Mouse (Mus musculus): ENCODE data around the gene Plod3.

The Plod3 gene

GRCm38 (mm10) chr5:136962966-136963540 is 23.8 kb upstream of the Plod3 start:
- no peak for DNase-seq (ENCODE audit: low read depth, low spot score)

GRCm38 (mm10) chr5:136965210-136965609 is 21.6 kb upstream of the Plod3 start:
- no peak for DNase-seq (ENCODE audit: low read depth, low spot score)

DNA sequence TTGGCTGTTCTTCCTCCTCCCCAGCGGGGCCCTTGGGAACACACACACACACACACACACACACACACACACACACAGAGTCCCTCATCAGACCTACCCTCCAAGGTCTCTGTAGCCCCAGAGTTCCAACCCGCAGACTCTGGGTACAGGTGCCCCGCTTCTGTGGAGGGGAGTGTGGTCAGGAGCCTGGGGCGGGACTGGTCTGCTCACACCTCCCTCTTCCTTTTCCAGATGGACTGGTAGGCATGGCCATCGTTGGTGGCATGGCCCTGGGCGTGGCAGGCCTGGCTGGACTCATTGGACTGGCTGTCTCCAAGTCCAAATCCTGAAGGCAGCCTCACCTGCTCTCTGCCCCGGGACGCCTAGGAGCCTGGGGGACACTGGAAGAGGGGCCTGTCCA is 21.1 kb upstream of the Plod3 start:
- DNase-seq (ENCODE audit: low read depth, low spot score) = no peak

DNA sequence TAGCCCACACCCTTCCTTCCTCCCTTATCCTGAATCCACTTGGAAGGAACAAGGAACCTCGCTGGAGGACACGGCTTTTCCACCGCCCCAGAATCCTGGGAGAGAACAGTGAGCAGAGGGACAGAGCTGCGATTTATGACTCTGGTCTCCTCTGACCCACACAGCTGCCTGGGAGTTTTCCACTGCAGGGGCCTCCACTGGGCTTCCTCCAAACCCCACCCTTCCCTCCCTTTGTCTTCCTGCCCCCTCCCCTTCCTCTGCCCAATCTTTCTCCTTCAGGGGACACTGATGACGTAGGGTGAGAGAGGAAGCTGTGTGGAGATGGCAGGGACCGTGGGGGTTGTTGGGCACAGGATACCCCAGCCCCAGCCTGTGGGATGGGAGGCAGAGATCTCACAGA is 20.5 kb upstream of the Plod3 start, which contains the start of gene Cldn15:
Cldn15 (plus strand) TSS at position 286 of the 400 bp plus-strand sequence.
- no peak for DNase-seq (ENCODE audit: low read depth, low spot score)

GRCm38 (mm10) chr5:136966861-136967455 is 19.9 kb upstream of the Plod3 start:
- no peak for DNase-seq (ENCODE audit: low read depth, low spot score)

GRCm38 (mm10) chr5:136967592-136967991 is 19.2 kb upstream of the Plod3 start:
- DNase-seq (ENCODE audit: low read depth, low spot score) = no peak

DNA sequence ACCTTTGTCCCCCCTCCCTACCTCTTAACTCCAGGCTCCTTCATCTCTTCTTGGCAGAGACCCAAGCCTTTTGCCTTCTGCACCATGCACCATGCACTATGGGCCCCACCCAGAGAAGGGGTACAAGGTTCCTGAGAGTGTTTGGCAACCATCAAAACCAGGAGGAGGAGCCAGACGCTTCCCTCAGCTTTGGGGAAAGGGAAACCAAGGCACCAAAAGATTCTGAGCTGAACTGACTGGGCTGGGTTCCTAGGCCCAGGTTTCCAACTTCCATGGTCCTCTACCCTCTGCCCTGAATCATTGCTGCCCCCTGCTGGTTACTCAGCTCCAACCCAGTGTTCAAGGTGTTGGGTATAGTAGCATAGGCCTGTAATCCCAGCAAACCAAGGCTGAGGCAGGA is 16.1 kb upstream of the Plod3 start:
- DNase-seq (ENCODE audit: low read depth, low spot score) = peak; percentile 77

DNA sequence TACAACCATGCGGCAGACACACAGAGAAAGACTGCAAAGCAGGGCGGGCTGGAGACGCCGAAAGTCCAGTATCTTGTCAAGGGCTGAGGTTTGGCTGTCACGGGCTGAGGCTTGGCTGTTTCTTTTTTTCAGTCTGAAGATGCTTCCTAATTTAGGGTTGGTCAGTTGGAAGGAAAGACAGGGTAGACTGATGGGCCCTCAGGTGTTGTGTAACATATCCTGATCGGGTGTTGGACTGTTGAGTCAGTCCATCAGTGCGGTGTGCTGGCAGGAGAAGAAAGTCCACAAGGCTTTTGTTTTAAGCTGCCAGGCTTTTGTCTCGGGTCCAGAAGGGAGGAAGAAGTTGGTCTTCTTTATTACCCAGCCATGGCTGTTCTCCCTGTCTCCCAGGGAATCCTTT is 13.1 kb upstream of the Plod3 start:
- DNase-seq (ENCODE audit: low read depth, low spot score) = no peak

DNA sequence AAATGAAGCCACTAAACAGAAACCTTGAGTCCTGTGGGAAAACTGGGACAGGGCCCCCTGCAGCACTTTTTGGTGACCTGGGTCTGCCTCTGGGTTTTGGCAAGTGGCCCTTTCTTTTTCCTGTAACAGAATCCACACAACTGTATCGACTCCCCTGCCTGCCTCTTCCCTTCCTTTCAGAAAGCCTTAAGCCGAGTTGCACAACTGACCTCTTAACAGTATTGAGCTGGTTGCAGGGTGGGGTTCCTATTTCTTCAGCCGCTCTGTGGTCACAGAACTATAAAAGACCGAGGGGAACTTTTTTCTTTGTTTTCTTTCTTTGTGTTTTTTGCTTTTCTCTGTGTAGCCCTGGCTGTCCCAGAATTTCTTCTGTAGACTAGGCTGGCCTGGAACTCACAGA is 9.1 kb upstream of the Plod3 start:
- DNase-seq (ENCODE audit: low read depth, low spot score) = no peak

- no peak for DNase-seq (ENCODE audit: low read depth, low spot score)
Measured at GRCm38 (mm10) chr5:136979762-136980161, 7.1 kb upstream of the Plod3 start.

GRCm38 (mm10) chr5:136980974-136981373 is 5.8 kb upstream of the Plod3 start:
- no peak for DNase-seq (ENCODE audit: low read depth, low spot score)

DNA sequence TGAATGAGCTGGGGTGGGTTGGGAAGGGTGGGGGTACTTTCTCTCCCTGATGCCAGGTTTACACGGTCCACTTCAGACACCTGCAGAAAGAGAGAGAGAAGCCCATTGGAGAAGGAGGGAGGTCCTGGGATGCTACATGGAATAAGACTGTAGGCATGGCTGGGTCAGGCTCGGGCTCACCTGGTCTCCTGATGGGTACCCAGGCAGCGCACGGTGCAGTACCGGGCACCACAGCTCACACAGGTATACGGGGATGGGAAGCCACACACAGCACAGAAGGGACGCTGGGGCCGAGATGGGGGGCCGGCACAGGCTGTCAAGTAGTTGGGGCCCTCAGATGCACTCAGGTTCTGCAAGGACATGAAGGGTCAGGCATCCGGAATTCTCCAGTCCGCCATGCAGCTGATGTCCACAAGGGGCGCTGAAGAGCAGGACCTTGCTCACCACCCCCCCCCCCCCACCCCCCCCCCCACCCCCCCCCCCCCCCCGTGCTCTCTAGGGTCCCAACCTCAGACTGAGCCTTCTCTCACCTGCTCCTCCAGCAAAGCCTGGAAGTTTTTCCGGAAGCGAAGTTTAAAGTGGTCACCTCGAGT is 4.4 kb upstream of the Plod3 start:
- DNase-seq (ENCODE audit: low read depth, low spot score) = peak; percentile 63

- no peak for DNase-seq (ENCODE audit: low read depth, low spot score)
Measured at GRCm38 (mm10) chr5:136984828-136985227, 2.0 kb upstream of the Plod3 start.

DNA sequence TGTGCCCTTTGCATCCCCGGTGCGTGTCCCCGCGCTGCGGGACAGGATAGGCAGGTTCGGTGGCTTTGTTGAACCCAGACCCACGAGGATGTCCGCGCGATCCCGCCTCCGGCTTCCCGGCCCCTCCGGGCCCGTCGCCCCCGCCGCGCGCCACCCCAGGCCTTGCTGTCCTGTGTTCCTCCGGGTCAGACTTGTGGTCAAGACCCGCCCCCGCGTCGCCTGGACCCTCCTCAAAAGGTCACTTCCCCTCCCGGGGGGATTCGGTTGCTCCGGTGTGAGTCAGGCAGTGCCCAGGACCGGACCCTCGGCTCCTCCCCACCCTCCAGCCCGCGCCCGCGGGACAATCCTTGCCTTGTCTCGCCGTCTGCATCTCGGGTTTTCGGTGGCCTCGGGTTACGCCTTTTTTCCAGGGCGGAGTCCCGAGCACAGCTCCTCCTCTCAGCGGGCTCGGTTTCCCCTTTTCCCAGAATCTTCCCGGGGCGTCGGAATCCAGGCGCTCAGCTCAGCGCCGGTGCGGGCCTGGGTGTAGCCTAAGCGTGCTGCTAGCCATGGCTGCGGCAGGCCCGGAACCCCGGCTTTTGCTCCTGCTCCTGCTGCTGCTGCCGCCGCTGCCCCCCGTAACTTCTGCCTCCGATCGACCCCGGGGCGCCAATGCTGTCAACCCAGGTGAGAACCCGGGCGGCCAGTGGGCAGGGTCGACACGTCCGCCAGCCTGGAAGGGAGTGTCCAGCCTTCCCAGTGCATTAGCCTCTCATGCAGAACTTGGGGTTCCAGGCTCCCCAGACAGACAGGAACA is 517 bp downstream of the Plod3 start:
- peak; percentile 81 for DNase-seq (ENCODE audit: low read depth, low spot score)

GRCm38 (mm10) chr5:136987934-136988271 is 1.1 kb downstream of the Plod3 start, which contains the start of gene Znhit1:
Gene Znhit1 (minus strand): TSS chr5:136988021.
- peak; percentile 24 for DNase-seq (ENCODE audit: low read depth, low spot score)

GRCm38 (mm10) chr5:136988420-136988819 is 1.6 kb downstream of the Plod3 start:
- peak; percentile 47 for DNase-seq (ENCODE audit: low read depth, low spot score)

DNA sequence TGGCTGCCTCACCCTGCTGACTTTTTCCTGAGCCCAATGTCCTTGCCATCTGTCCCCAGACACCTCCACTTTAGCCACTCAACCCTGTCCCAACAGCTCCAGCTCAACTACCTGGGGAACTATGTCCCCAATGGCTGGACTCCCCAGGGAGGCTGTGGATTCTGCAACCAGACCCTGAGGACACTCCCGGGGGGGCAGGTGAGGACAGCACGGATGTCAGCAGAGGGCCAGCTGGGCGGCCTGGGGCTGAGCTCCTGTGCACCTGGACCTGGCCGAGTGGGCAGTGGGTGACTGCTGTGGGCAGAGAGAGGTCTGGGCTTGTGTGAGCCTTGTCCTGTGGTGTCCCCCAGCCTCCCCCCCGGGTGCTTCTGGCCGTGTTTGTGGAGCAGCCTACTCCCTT is 3.0 kb downstream of the Plod3 start:
- DNase-seq (ENCODE audit: low read depth, low spot score) = no peak

DNA sequence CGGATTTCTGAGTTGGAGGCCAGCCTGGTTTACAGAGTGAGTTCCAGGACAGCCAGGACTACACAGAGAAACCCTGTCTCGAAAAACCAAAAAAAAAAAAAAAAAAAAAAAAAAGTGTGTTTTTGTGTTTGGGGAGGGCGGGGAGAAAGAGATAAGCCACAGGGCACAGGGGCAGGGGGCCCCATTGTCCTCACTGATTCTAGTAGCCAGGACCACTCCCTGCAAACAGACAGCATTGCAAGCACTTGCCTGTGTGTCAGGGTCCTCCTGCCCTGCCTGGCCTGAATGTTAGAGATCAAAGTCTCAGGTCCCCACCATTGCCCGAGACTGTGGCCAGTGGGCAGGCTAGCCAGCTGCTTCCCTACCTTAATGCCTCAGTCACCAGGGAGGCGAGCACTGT is 12.6 kb downstream of the Plod3 start:
- DNase-seq (ENCODE audit: low read depth, low spot score) = no peak

GRCm38 (mm10) chr5:137000612-137001011 is 13.8 kb downstream of the Plod3 start:
- no peak for DNase-seq (ENCODE audit: low read depth, low spot score)

GRCm38 (mm10) chr5:137007276-137007675 is 20.5 kb downstream of the Plod3 start:
- no peak for DNase-seq (ENCODE audit: low read depth, low spot score)

DNA sequence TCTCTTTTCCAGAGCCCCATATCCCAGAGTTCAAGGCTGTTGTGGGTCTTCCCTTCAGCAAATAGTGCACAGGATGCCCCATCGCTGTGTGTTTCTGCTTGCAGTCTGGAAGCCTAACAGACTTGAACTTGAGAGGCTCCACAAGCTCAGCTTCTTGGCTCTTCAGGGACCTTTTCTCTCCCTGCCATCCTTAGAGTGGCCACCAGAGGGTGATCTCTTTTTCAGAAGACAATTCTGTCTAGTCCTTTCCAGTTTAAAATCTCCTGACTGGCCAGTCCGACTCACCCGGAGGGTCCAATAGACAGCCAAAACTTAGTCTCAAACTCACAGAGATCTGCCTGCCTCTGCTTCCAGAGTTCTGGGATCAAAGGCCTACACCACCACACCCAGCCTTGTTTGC is 23.2 kb downstream of the Plod3 start:
- peak; percentile 85 for DNase-seq (ENCODE audit: low read depth, low spot score)

DNA sequence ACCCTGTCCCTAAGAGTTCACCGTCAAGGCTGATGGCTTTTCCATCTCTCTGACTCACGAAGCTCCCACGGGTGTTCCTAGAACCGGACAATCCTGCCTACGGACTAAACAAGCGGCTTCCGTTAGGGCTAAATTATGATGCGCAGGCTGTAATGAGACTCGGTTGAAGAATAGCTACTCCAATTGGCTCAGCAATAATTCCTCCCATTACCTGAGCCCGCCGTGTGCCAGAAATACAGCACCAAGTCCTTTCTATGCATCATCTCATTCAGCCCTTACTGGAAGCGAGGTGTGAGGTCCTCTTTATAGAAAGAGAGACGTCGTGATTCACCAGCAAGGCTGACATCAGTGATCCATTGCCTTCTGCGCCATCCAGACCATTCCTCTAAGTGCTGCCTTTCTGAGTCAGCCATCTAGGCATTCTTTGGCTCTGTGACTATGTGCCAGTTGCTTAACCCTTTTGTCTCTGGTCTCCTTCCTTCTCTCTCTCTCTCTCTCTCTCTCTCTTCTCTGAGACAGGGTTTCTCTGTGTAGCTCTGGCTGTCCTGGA is 25.7 kb downstream of the Plod3 start:
- DNase-seq (ENCODE audit: low read depth, low spot score) = peak; percentile 36

Measured in brain, adult 2 months (tissue).